Mouse (Mus musculus): ENCODE results near the gene Cntn5. TPM values are rescaled to one million over a fixed set of nuclear protein-coding genes. Genes with fewer than 3 reads are reported as not detected.

Cntn5 gene
- total RNA-seq, 2 experiments from 2014 or later: 24.8 to 26.1 TPM

Small RNA genes within 50 kb of the gene (microRNA-seq; reads per million reads assigned to microRNA genes)
- gene Gm24496 (0 reads per million in 2 experiments), gene Gm25086 (0 reads per million in 2 experiments), gene Gm26195 (0 reads per million in 2 experiments), gene Mir6237 (0 reads per million in 2 experiments)

Data from left cerebral cortex, postnatal 14 days (tissue).